Mouse (Mus musculus) midbrain, embryonic 10.5 days (tissue): ENCODE data around the gene Tigit. TPM values are rescaled to one million over a fixed set of nuclear protein-coding genes. Genes with fewer than 3 reads are reported as not detected.

ENCODE experiments used
- DNase-seq: peaks from one replicate; pipeline ENCODE4 v3.0.0-alpha.2; 2017; ENCODE audit warnings: low spot score
- H3K27ac ChIP-seq: fragments of 300-500 bp; sonication (generic); replicated peaks from 2 replicates; pipeline ENCODE4 v1.5.1; 2016; ENCODE audit warnings: mild to moderate bottlenecking
- H3K27me3 ChIP-seq: fragments of 300-500 bp; sonication (generic); 2 replicates; pipeline ENCODE4 v1.6.1; 2016; ENCODE audit warnings: low read depth, mild to moderate bottlenecking; ENCODE audit not compliant: poor library complexity, severe bottlenecking
- H3K36me3 ChIP-seq: fragments of 300-500 bp; sonication (generic); 2 replicates; pipeline ENCODE4 v1.6.1; 2016; ENCODE audit warnings: mild to moderate bottlenecking, moderate library complexity
- H3K4me1 ChIP-seq: fragments of 300-500 bp; sonication (generic); 2 replicates; pipeline ENCODE4 v1.6.1; 2016
- H3K4me3 ChIP-seq: fragments of 300-500 bp; sonication (generic); 2 replicates; pipeline ENCODE4 v1.5.1; 2016; ENCODE audit warnings: mild to moderate bottlenecking, moderate library complexity
- H3K9me3 ChIP-seq: fragments of 300-500 bp; sonication (generic); replicated peaks from 2 replicates; pipeline ENCODE4 v1.6.1; 2016; ENCODE audit warnings: mild to moderate bottlenecking
- WGBS: fragments of 180-500 bp; shearing (Covaris S2); methylation state at CpG from one replicate; pipeline ENCODE4 v1.1.7; 2016; 5-methylcytosine and 5-hydroxymethylcytosine counted together
- polyA plus RNA-seq: library from polyadenylated mRNA; unstranded; fragments of >200 nt; fragmentation: Nextera tagmentation; extraction: Ambion mirVana; gene quantifications from 2 replicates; pipeline ENCODE4 v1.2.1, GENCODE M21; 2016

Tigit gene
- polyA plus RNA-seq, 1 experiment from 2014 or later = not detected

GRCm38 (mm10) chr16:43694104-43694503 is 30.2 kb upstream of the Tigit start:
- no peaks in the 10 kb centered on the region for H3K9me3 ChIP-seq
- DNase-seq = no peak
- no peak overlapping the region for H3K4me3 ChIP-seq
- no peaks in the 10 kb centered on the region for H3K27me3 ChIP-seq
- 94% methylated on average over 11 of the region's 11 CpGs for WGBS
- no peaks in the 10 kb centered on the region for H3K4me1 ChIP-seq
- no peaks in the 10 kb centered on the region for H3K36me3 ChIP-seq
- H3K27ac ChIP-seq = no peak overlapping the region

- no peak overlapping the region for H3K4me3 ChIP-seq
- H3K27ac ChIP-seq = no peak overlapping the region
- no peak for DNase-seq
- WGBS = 90% methylated on average over 4 of the region's 4 CpGs
- no peaks in the 10 kb centered on the region for H3K36me3 ChIP-seq
- H3K4me1 ChIP-seq = no peaks in the 10 kb centered on the region
- H3K27me3 ChIP-seq = no peaks in the 10 kb centered on the region
- no peaks in the 10 kb centered on the region for H3K9me3 ChIP-seq
Measured at GRCm38 (mm10) chr16:43692611-43693010, 28.7 kb upstream of the Tigit start.

- WGBS = 92% methylated on average over 5 of the region's 5 CpGs
- Histone ChIP-seq H3K27ac (no peak overlapping the region), H3K27me3 (no peaks in the 10 kb centered on the region), H3K4me3 (no peak overlapping the region), H3K36me3 (no peaks in the 10 kb centered on the region), H3K4me1 (no peaks in the 10 kb centered on the region), H3K9me3 (no peaks in the 10 kb centered on the region)
- DNase-seq = no peak
Measured at GRCm38 (mm10) chr16:43691741-43692140, 27.8 kb upstream of the Tigit start.

GRCm38 (mm10) chr16:43690912-43691311 is 27.0 kb upstream of the Tigit start:
- Histone ChIP-seq H3K4me1 (no peaks in the 10 kb centered on the region), H3K27me3 (no peaks in the 10 kb centered on the region), H3K4me3 (no peak overlapping the region), H3K27ac (no peak overlapping the region), H3K36me3 (no peaks in the 10 kb centered on the region), H3K9me3 (no peaks in the 10 kb centered on the region)
- DNase-seq = no peak
- 84% methylated on average over 2 of the region's 2 CpGs for WGBS

- 94% methylated on average over 3 of the region's 3 CpGs for WGBS
- Histone ChIP-seq H3K36me3 (no peaks in the 10 kb centered on the region), H3K4me3 (no peak overlapping the region), H3K9me3 (no peaks in the 10 kb centered on the region), H3K27me3 (no peaks in the 10 kb centered on the region), H3K27ac (no peak overlapping the region), H3K4me1 (no peaks in the 10 kb centered on the region)
- no peak for DNase-seq
Measured at GRCm38 (mm10) chr16:43690211-43690690, 26.3 kb upstream of the Tigit start.

GRCm38 (mm10) chr16:43687968-43688367 is 24.0 kb upstream of the Tigit start:
- no peaks in the 10 kb centered on the region for H3K36me3 ChIP-seq
- H3K27ac ChIP-seq = no peak overlapping the region
- H3K4me3 ChIP-seq = no peak overlapping the region
- no peaks in the 10 kb centered on the region for H3K4me1 ChIP-seq
- no peaks in the 10 kb centered on the region for H3K27me3 ChIP-seq
- 89% methylated on average over 2 of the region's 2 CpGs for WGBS
- DNase-seq = no peak
- H3K9me3 ChIP-seq = no peaks in the 10 kb centered on the region

GRCm38 (mm10) chr16:43674400-43674799 is 10.5 kb upstream of the Tigit start:
- H3K27me3 ChIP-seq = no peaks in the 10 kb centered on the region
- no peaks in the 10 kb centered on the region for H3K36me3 ChIP-seq
- WGBS = 81% methylated on average over 3 of the region's 3 CpGs
- H3K27ac ChIP-seq = no peak overlapping the region
- H3K4me3 ChIP-seq = no peak overlapping the region
- H3K4me1 ChIP-seq = no peaks in the 10 kb centered on the region
- no peak for DNase-seq
- H3K9me3 ChIP-seq = no peaks in the 10 kb centered on the region; the same call in 1 of the 2 replicates

GRCm38 (mm10) chr16:43672697-43673096 is 8.8 kb upstream of the Tigit start:
- H3K27me3 ChIP-seq = no peaks in the 10 kb centered on the region
- no peaks in the 10 kb centered on the region for H3K4me1 ChIP-seq
- no peaks in the 10 kb centered on the region for H3K36me3 ChIP-seq
- no peaks in the 10 kb centered on the region for H3K9me3 ChIP-seq
- H3K4me3 ChIP-seq = no peak overlapping the region
- no peak for DNase-seq
- H3K27ac ChIP-seq = no peak overlapping the region

- Histone ChIP-seq H3K9me3 (no peaks in the 10 kb centered on the region), H3K27me3 (no peaks in the 10 kb centered on the region), H3K27ac (no peak overlapping the region), H3K4me1 (peaks cover 6% of the 10 kb centered on the region), H3K36me3 (no peaks in the 10 kb centered on the region), H3K4me3 (no peak overlapping the region)
- no peak for DNase-seq
- 96% methylated on average over 1 of the region's 1 CpGs for WGBS
Measured at GRCm38 (mm10) chr16:43671972-43672371, 8.0 kb upstream of the Tigit start.

- H3K27ac ChIP-seq = no peak overlapping the region
- 93% methylated on average over 3 of the region's 3 CpGs for WGBS
- H3K4me1 ChIP-seq = peaks cover 11% of the 10 kb centered on the region
- DNase-seq = no peak
- H3K36me3 ChIP-seq = no peaks in the 10 kb centered on the region
- no peaks in the 10 kb centered on the region for H3K27me3 ChIP-seq
- H3K9me3 ChIP-seq = no peaks in the 10 kb centered on the region
- no peak overlapping the region for H3K4me3 ChIP-seq
Measured at GRCm38 (mm10) chr16:43668294-43668693, 4.3 kb upstream of the Tigit start.

- H3K4me3 ChIP-seq = no peak overlapping the region
- no peaks in the 10 kb centered on the region for H3K27me3 ChIP-seq
- DNase-seq = no peak
- H3K36me3 ChIP-seq = no peaks in the 10 kb centered on the region
- no peaks in the 10 kb centered on the region for H3K9me3 ChIP-seq
- no peak overlapping the region for H3K27ac ChIP-seq
- H3K4me1 ChIP-seq = peaks cover 11% of the 10 kb centered on the region
Measured at GRCm38 (mm10) chr16:43664861-43665260, 915 bp upstream of the Tigit start.

- H3K27ac ChIP-seq = no peak overlapping the region
- no peak for DNase-seq
- no peak overlapping the region for H3K4me3 ChIP-seq
- 86% methylated on average over 10 of the region's 10 CpGs for WGBS
- peaks cover 9% of the 10 kb centered on the region for H3K4me1 ChIP-seq
- H3K27me3 ChIP-seq = no peaks in the 10 kb centered on the region
- H3K36me3 ChIP-seq = no peaks in the 10 kb centered on the region
- no peaks in the 10 kb centered on the region for H3K9me3 ChIP-seq
Measured at GRCm38 (mm10) chr16:43662124-43663004, 1.6 kb downstream of the Tigit start.

- Histone ChIP-seq H3K36me3 (no peaks in the 10 kb centered on the region), H3K27me3 (no peaks in the 10 kb centered on the region), H3K4me1 (peaks cover 1% of the 10 kb centered on the region), H3K4me3 (no peak overlapping the region), H3K9me3 (no peaks in the 10 kb centered on the region), H3K27ac (no peak overlapping the region)
- WGBS = 94% methylated on average over 5 of the region's 5 CpGs
- no peak for DNase-seq
Measured at GRCm38 (mm10) chr16:43661576-43661975, 2.4 kb downstream of the Tigit start.
